Mouse (Mus musculus) bone marrow, adult 2 months (tissue): ENCODE data around the gene Stk39. TPM values are rescaled to one million over a fixed set of nuclear protein-coding genes. Genes with fewer than 3 reads are reported as not detected.

Experiments used
- H3K27ac ChIP-seq: fragments of 200-500 bp; 2 replicates; pipeline ENCODE4 v1.5.1; 2012; ENCODE audit warnings: low read depth, mild to moderate bottlenecking, control low read depth, inconsistent platforms, low read length; ENCODE audit not compliant: control insufficient read depth, poor library complexity, insufficient read depth
- H3K4me1 ChIP-seq: fragments of 200-500 bp; 2 replicates; pipeline ENCODE4 v1.6.1; 2011; ENCODE audit warnings: low read length; ENCODE audit not compliant: control insufficient read depth, insufficient read depth
- H3K4me3 ChIP-seq: fragments of 200-500 bp; replicated peaks from 2 replicates; pipeline ENCODE3; 2011; ENCODE audit warnings: mild to moderate bottlenecking, low read depth, low read length, control low read depth; ENCODE audit not compliant: control insufficient read depth
- CTCF ChIP-seq: fragments of 200-500 bp; IDR thresholded peaks from 2 replicates; pipeline ENCODE4 v1.5.1; 2011; ENCODE audit warnings: low read length, control low read depth; ENCODE audit not compliant: control insufficient read depth, insufficient read depth
- POLR2A ChIP-seq: fragments of 200-500 bp; IDR thresholded peaks from 2 replicates; pipeline ENCODE4 v1.6.1; 2011; ENCODE audit warnings: low read depth, mild to moderate bottlenecking, control low read depth, low read length, borderline replicate concordance; ENCODE audit not compliant: control insufficient read depth
- WGBS: fragments of 180-500 bp; shearing (Covaris S2); methylation state at CpG from one replicate; pipeline ENCODE4 v1.1.7; 2018; 5-methylcytosine and 5-hydroxymethylcytosine counted together
- polyA plus RNA-seq: library from polyadenylated mRNA; stranded (reverse); fragments of >200 nt; gene quantifications from 2 replicates; pipeline ENCODE4 v1.2.4, GENCODE M21; 2011; ENCODE audit warnings: low replicate concordance; ENCODE audit not compliant: missing spikeins, insufficient read depth, insufficient read length

Stk39 gene
- polyA plus RNA-seq, 1 experiment, result 1.8 TPM

- WGBS, result 75% methylated on average over 2 of the region's 2 CpGs
- Histone ChIP-seq H3K27ac (no peak overlapping the region), H3K4me1 (no peaks in the 10 kb centered on the region; the same call in 1 of the 2 replicates), H3K4me3 (no peak overlapping the region)
- TF ChIP-seq CTCF, result no peak
- no peak for TF ChIP-seq POLR2A
Observed at GRCm38 (mm10) chr2:68160566-68160965, 311.5 kb downstream of the Stk39 start.

Other genes with a start within 250 kb of the Stk39 start
- not detected in 2 replicates for gene 4933409G03Rik, start 110.1 kb upstream of the Stk39 start, polyA plus RNA-seq
- not detected in 2 replicates for gene 4932414N04Rik, start 184.2 kb upstream of the Stk39 start, polyA plus RNA-seq